Mouse (Mus musculus): Measurements from ENCODE around the gene B3galt2.
"Not testable (repeated sequence)": the region's sequence is repeated elsewhere in the genome, so short reads cannot be mapped to it uniquely, and the experiment has no call there.

B3galt2 gene

DNA sequence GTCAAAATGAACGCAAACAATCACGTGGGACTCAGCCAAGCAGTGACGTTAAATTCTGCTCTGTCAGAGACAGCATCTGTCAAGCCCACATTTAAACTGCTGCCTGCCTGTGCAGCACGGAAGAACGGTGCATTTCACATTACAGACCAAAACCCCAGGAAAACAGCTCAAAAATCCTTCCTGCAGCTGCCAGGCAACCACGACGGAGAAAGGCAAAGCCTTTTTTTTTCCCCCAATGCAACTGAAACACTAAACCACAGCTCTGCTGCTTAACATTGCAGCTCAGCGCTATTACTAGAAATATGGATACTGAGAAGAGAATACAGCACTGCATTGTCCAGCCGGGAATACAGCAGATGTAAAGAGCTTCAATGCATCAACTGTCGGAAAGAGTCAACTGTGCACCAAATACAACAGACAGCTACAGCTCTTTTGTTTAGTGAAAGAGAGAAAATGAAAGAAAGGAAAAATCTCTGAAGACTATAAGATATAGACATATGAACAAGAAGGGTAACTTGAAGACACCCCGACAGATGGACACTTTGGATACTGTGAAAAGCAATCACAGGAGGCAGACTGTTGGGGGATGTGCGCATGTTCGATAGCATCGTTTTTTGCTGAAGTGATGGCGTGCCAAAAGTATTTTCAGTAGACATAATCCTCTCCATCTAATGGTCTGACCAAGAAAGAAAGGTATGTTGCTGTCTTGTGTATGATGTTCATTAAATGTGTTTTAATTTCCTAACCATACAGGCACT is at the start of gene B3galt2:
B3galt2 (plus strand) TSS at position 15 of the 758 bp plus-strand sequence.
- DNase-seq (ENCODE audit: low read depth, low spot score) = peak; percentile 88

DNA sequence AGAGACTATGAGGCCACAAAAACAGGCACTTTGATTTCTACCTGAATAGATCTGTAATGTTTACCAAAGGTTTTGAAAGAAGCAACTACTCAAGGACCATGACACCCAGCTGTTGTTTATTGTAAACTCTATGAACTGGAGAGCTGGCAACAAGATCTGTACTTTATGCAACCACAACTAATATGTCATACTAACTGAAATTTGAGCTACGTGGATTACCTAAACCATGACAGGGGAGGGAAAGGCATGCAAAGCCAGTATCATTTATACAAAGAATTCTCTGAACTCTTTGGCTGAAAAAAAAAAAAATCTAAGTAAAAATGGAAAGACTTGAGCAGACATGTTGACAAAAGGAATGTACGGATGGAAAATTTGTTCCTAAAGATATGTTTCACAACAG is 43.6 kb upstream of the B3galt2 start:
- no peak for DNase-seq (ENCODE audit: low read depth, low spot score)

DNA sequence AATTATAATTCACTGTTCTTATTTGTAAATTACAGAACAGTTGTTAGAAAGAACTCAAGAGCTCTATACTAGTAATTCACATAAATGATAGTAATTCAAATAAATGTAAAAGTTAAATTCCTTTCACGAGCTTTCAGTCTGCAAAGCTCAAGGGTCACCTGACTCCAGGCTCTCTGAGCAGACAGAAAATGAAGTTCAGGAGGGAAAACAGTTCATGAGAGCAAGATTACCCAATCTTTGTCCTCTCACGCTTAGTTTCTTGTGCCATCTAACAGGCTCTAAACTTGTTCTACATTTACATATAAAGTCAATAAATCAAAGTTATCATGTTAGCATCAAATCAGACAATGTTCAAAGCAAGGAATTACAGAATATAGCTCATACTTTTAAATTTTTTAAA is 31.6 kb upstream of the B3galt2 start:
- DNase-seq (ENCODE audit: low read depth, low spot score) = no peak

DNA sequence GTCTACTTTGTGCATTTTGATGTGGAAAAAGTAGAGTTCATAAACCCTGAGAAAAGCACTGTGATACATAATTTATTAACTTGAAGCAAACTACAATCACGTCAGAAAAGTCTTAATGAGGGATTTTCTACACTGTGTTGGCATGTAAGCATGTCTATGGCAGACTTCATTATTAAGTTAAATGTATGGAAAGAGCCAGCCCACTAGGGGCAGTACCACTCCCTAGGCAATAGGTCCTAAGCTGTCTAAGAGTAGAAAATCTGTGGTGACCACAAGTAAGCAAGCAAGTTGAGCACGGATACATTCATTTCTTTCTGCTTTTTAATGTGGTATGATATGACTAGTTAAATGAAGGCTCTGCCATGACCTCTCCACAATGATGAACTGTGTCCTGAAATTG is 27.6 kb upstream of the B3galt2 start:
- DNase-seq (ENCODE audit: low read depth, low spot score) = no peak

GRCm38 (mm10) chr1:143619760-143620159 is 20.7 kb upstream of the B3galt2 start:
- DNase-seq (ENCODE audit: low read depth, low spot score) = no peak

GRCm38 (mm10) chr1:143621930-143622329 is 18.5 kb upstream of the B3galt2 start:
- DNase-seq (ENCODE audit: low read depth, low spot score) = no peak

- no peak for DNase-seq (ENCODE audit: low read depth, low spot score)
Observed at GRCm38 (mm10) chr1:143622634-143623033, 17.8 kb upstream of the B3galt2 start.

DNA sequence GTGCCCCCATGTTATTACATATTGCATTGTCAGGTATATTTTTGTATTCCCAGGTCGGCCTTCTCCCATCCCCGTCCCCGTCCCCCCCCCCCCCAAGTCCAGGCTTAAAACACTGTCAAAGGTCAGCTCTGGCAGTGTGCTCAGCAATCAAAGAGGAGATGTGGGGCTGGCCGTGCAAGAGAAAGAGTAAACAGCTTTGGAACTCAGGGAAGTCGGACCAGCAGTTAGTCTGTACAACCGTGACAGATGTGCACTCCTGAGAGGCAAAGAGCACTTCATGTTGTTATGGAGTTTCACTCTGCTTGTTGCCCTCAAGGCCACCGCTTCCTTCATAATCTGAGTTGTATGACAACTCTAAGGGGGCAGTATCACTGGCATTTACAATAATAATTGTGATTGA is 9.1 kb upstream of the B3galt2 start:
- DNase-seq (ENCODE audit: low read depth, low spot score) = no peak

DNA sequence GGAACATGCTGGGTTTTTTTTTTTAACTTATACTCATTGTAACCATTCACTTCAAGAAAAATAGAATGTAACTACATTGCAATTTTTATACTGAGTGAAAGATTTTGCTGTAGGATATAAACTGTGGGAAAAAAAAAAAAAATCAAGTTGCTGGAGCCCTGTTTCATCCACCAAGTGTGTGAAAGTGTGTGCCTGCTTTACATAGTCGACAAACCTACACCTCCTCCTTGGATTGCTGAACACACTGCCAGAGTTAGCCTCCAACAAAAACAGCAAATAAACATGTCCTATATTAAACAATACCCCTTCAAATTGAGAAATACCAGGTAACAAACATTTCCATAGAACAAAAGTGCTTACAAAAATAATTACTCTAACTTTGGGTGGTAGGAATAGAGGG is 8.1 kb upstream of the B3galt2 start:
- DNase-seq (ENCODE audit: low read depth, low spot score) = no peak

- DNase-seq (ENCODE audit: low read depth, low spot score) = no peak
Observed at GRCm38 (mm10) chr1:143632854-143633587, 7.4 kb upstream of the B3galt2 start.

DNA sequence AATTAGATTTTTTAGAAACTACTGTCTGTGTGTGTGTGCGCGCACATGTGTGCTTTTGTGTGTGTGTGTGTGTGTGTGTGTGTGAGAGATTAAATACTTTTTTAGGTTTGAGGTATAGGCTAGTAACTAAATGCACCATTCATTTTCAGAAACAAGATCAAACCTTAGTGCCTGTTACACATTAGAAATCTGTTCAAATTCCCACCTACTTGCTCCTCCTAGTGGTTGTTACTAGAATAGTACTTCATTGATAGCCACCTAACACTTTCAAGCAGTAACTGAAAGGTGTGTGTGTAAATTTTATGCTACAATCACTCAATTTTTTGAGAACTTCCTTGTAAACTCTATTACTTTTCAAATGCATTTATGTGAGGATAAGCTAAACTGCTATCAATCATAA is 3.8 kb downstream of the B3galt2 start:
- peak; percentile 76 for DNase-seq (ENCODE audit: low read depth, low spot score)

- DNase-seq (ENCODE audit: low read depth, low spot score) = no peak
Observed at GRCm38 (mm10) chr1:143645386-143645785, 4.9 kb downstream of the B3galt2 start.

- DNase-seq (ENCODE audit: low read depth, low spot score) = no peak
Observed at GRCm38 (mm10) chr1:143646219-143646618, 5.8 kb downstream of the B3galt2 start.

- DNase-seq (ENCODE audit: low read depth, low spot score) = no peak
Observed at GRCm38 (mm10) chr1:143650317-143650716, 9.9 kb downstream of the B3galt2 start.

GRCm38 (mm10) chr1:143653646-143654045 is 13.2 kb downstream of the B3galt2 start:
- no peak for DNase-seq (ENCODE audit: low read depth, low spot score)

DNA sequence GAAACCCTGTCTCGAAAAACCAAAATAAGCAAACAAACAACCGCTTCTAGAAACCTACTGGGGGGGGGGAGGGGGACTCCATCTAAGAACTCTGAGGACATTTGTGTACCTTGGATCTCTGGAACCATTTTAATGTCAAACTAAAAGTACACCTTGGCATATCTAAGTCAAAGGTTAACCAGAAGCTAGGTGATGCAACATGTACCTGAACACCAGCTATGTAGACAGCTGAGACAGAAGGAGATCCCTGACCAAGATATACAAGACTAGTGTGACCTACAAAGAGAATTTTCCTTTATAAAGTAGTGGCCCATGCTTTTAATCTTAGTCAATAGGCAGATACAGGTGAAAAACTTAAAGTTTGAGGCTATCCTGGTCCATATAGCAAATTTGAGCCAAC is 22.7 kb downstream of the B3galt2 start:
- DNase-seq (ENCODE audit: low read depth, low spot score) = no peak

DNA sequence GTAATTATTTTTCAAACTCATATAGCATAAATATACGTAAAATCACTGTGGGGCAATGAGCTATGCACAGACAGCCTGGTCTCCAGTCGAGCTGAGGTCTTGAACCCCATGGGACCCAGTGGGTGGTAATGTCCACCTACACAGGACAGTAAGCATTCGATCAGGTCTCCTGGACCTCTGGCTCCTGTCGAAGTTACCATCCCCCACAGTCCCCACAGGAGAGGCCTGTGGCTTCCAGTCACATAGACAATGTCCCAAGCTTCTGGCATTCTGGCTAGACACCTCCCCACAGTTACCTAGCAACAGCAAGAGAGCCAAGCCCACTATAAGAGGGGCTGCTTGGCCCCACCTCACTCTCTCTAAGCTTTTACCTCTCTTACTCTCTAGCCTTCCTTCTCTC is 24.3 kb downstream of the B3galt2 start:
- not testable (repeated sequence) for DNase-seq (ENCODE audit: low read depth, low spot score)

DNA sequence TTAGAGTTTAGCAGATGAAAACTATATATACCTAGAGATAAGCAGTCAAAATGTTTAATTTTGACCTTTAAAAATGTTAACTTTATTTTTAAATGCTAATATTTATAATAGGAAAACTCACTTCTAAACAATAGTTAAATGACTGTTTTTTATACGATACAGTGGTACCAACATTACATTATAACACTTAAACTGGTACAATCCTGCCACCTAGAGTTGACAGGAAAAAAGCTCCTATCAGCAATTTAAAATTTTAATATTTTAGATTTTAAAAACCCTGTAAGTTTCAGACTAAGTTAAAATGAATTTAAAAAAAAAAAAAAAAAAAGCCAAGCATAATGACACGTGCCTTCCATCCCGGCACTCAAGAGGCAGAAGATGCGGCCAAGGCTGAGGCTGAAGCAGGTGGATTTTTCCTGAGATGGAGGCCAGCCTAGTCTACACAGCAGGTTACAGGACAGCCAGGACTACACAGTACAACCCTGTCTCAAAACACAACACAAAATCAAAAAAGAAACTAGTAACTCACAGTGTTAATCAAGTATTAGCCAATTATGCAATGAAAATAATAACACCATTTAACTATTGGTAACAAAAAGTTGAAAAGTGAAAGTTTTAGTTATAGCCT is 35.4 kb downstream of the B3galt2 start:
- DNase-seq (ENCODE audit: low read depth, low spot score) = no peak

GRCm38 (mm10) chr1:143681108-143681507 is 40.6 kb downstream of the B3galt2 start:
- no peak for DNase-seq (ENCODE audit: low read depth, low spot score)

GRCm38 (mm10) chr1:143684849-143685248 is 44.4 kb downstream of the B3galt2 start:
- no peak for DNase-seq (ENCODE audit: low read depth, low spot score)

GRCm38 (mm10) chr1:143701736-143702135 is 61.3 kb downstream of the B3galt2 start:
- no peak for DNase-seq (ENCODE audit: low read depth, low spot score)

DNA sequence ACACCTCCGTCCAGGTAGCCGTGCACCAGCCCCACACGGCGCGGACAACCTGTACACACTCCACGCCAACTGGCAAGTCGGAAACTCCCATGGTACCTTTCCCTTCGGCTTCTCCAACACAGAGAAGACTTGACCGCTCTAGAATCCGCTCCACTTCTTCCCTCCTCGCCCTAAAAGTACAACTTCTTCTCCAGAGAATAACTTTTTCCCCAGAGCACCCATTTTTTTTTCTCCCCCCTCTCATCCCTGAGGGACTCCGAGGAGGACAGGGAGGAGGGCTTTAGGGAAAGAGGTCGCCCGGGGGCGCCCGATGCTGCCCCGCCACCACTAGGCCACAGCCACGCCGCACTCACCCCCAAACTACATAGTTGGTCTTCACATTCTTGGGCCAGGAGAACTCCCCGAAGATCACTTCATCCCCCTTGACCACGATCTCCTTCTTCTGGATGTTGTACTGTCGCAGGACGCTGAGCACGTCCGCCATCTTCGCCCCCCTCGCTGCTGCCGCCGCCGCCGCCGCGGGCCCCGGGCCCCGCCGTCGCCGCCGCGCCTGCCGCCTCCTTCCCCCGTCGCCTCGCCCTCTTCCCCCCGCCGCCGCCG is 61.8 kb downstream of the B3galt2 start:
- DNase-seq (ENCODE audit: low read depth, low spot score) = peak; percentile 16

All from telencephalon, adult 2 months (tissue).